Mouse (Mus musculus): ENCODE results near the gene Pom121l2.

Pom121l2 gene

DNA sequence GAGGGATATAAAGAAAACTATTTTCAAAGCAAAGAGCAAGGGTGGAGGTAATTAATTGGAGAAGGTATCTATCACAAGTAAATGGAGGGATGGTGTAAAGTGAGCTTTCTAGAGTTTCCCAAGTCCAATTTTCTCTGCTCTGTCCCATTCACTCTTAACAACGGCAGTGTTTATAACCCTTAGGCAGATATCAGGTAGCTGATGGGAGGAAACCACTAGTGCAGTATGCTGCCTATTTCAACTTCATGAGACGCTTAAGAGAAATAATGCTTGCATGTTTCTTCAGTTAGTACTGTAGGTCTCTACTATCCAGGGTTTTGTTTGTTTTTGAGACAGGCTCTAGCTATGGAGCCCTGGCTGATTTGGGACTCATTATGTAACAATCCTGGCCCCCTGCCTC lies 56.4 kb downstream of the Pom121l2 start:
- in situ Hi-C loops (cut with MseI, MboI) = loop anchor here (10.0 to 25.0 kb wide), 3 partner anchors 325 to 1475 kb away; partner anchors contain the start of genes Hist1h2ai (in 1 of the 2), Hist1h2bl (in 1 of the 2), Hist1h2bm (in 1 of the 2) and Hist1h3h (in 1 of the 2)

All from mouse trophoblast stem cell (cell line).